Mouse (Mus musculus) MEL (cell line): ENCODE measurements around the gene Lmod2. TPM values are rescaled to one million over a fixed set of nuclear protein-coding genes. Genes with fewer than 3 reads are reported as not detected.

Experiments used
- DNase-seq: peaks from one replicate; pipeline ENCODE4 v3.0.0; 2011; ENCODE audit warnings: low read depth, low spot score
- H3K27ac ChIP-seq: 2 replicates; pipeline ENCODE4 v1.5.1; 2012; ENCODE audit warnings: low read depth, mild to moderate bottlenecking, control low read depth, low read length, moderate library complexity; ENCODE audit not compliant: control insufficient read depth
- H3K27me3 ChIP-seq, 2 experiments: fragments of 150-350 bp in 1 of 2; sonication (generic) in 1 of 2; 2 replicates each; pipeline ENCODE4 v1.6.1; 2012; ENCODE audit warnings: low read length in 2 of 2, mild to moderate bottlenecking in 2 of 2, improper control_type of control experiment in 1 of 2, moderate library complexity in 1 of 2; ENCODE audit not compliant: insufficient read depth in 2 of 2, control insufficient read depth in 1 of 2
- H3K36me3 ChIP-seq, 2 experiments: 2 replicates each; pipeline ENCODE4 v1.6.1; 2012 to 2014; ENCODE audit warnings: low read length in 2 of 2, improper control_type of control experiment in 1 of 2, inconsistent platforms in 1 of 2, mild to moderate bottlenecking in 1 of 2; ENCODE audit not compliant: insufficient read depth in 2 of 2, control insufficient read depth in 1 of 2
- H3K4me1 ChIP-seq, 2 experiments: fragments of 150-350 bp in 1 of 2; sonication (generic) in 1 of 2; 2 replicates each; pipeline ENCODE4 v1.6.1; 2012; ENCODE audit warnings: low read length in 2 of 2, improper control_type of control experiment in 1 of 2, mild to moderate bottlenecking in 1 of 2; ENCODE audit not compliant: insufficient read depth in 2 of 2, control insufficient read depth in 1 of 2
- H3K4me3 ChIP-seq, 2 experiments: fragments of 150-350 bp in 1 of 2; sonication (generic) in 1 of 2; 2 replicates each; pipeline ENCODE4 v1.5.1; 2012; ENCODE audit warnings: low read depth in 2 of 2, low read length in 2 of 2, mild to moderate bottlenecking in 2 of 2, moderate library complexity in 2 of 2, control low read depth in 1 of 2, improper control_type of control experiment in 1 of 2; ENCODE audit not compliant: control insufficient read depth in 1 of 2, insufficient read depth in 1 of 2
- H3K79me2 ChIP-seq: 2 replicates; pipeline ENCODE4 v1.6.1; 2012; ENCODE audit warnings: mild to moderate bottlenecking, low read length, moderate library complexity; ENCODE audit not compliant: control insufficient read depth, poor library complexity, insufficient read depth
- H3K9ac ChIP-seq: 2 replicates; pipeline ENCODE4 v1.6.1; 2012; ENCODE audit warnings: low read depth, mild to moderate bottlenecking, control low read depth, low read length, moderate library complexity; ENCODE audit not compliant: control insufficient read depth, poor library complexity, severe bottlenecking
- H3K9me3 ChIP-seq: fragments of 150-350 bp; sonication (generic); replicated peaks from 2 replicates; pipeline ENCODE4 v1.6.1; 2012; ENCODE audit warnings: mild to moderate bottlenecking, low read length, improper control_type of control experiment, moderate library complexity; ENCODE audit not compliant: insufficient read depth
- BHLHE40 ChIP-seq: IDR thresholded peaks from 2 replicates; pipeline ENCODE4 v1.6.1; 2012; ENCODE audit warnings: low read depth, mild to moderate bottlenecking, inconsistent platforms, low read length, improper control_type of control experiment, borderline replicate concordance
- CHD2 ChIP-seq: IDR thresholded peaks from 2 replicates; pipeline ENCODE4 v1.6.1; 2011; ENCODE audit warnings: low read length, improper control_type of control experiment
- ELF1 ChIP-seq: IDR thresholded peaks from 2 replicates; pipeline ENCODE4 v1.6.1; 2014; ENCODE audit warnings: low read depth, mild to moderate bottlenecking, inconsistent platforms, low read length, improper control_type of control experiment, moderate library complexity
- ETS1 ChIP-seq: IDR thresholded peaks from 2 replicates; pipeline ENCODE4 v1.6.1; 2012; ENCODE audit warnings: low read depth, mild to moderate bottlenecking, inconsistent platforms, low read length, improper control_type of control experiment, moderate library complexity
- GATA1 ChIP-seq: IDR thresholded peaks from 2 replicates; pipeline ENCODE4 v1.6.1; 2011; ENCODE audit warnings: low read depth, low read length, improper control_type of control experiment
- HCFC1 ChIP-seq: IDR thresholded peaks from 2 replicates; pipeline ENCODE4 v1.6.1; 2012; ENCODE audit warnings: low read depth, mild to moderate bottlenecking, inconsistent platforms, low read length, improper control_type of control experiment, moderate library complexity
- MAFK ChIP-seq: IDR thresholded peaks from 2 replicates; pipeline ENCODE4 v1.6.1; 2011; ENCODE audit warnings: low read depth, mild to moderate bottlenecking, low read length, improper control_type of control experiment, borderline replicate concordance
- MAZ ChIP-seq: IDR thresholded peaks from 2 replicates; pipeline ENCODE4 v1.6.1; 2012; ENCODE audit warnings: low read depth, mild to moderate bottlenecking, inconsistent platforms, low read length, improper control_type of control experiment
- MEF2A ChIP-seq: IDR thresholded peaks from 2 replicates; pipeline ENCODE4 v1.6.1; 2014; ENCODE audit warnings: low read depth, mild to moderate bottlenecking, inconsistent platforms, low read length, improper control_type of control experiment; ENCODE audit not compliant: poor library complexity, insufficient replicate concordance, severe bottlenecking; ENCODE audit errors: extremely low read depth
- MXI1 ChIP-seq: IDR thresholded peaks from 2 replicates; pipeline ENCODE4 v1.6.1; 2011; ENCODE audit warnings: mild to moderate bottlenecking, low read depth, low read length, improper control_type of control experiment
- MYB ChIP-seq: IDR thresholded peaks from 2 replicates; pipeline ENCODE4 v1.6.1; 2011; ENCODE audit warnings: mild to moderate bottlenecking, low read depth, low read length, improper control_type of control experiment
- POLR2A ChIP-seq, 2 experiments: IDR thresholded peaks; 2 replicates each; pipeline ENCODE4 v1.6.1; 2011 to 2012; ENCODE audit warnings: low read length in 2 of 2, mild to moderate bottlenecking in 2 of 2, control low read depth in 1 of 2, improper control_type of control experiment in 1 of 2, low read depth in 1 of 2, moderate library complexity in 1 of 2; ENCODE audit not compliant: control insufficient read depth in 1 of 2, insufficient read depth in 1 of 2, poor library complexity in 1 of 2
- POLR2AphosphoS2 ChIP-seq: IDR thresholded peaks from 2 replicates; pipeline ENCODE4 v1.6.1; 2011; ENCODE audit warnings: low read length, improper control_type of control experiment
- POLR2AphosphoS5 ChIP-seq: IDR thresholded peaks from 2 replicates; pipeline ENCODE4 v1.6.1; 2012; ENCODE audit warnings: low read depth, borderline replicate concordance, mild to moderate bottlenecking, inconsistent platforms, low read length, moderate library complexity, mixed read lengths
- RAD21 ChIP-seq: IDR thresholded peaks from 2 replicates; pipeline ENCODE4 v1.6.1; 2011; ENCODE audit warnings: mild to moderate bottlenecking, low read depth, low read length, improper control_type of control experiment
- RCOR1 ChIP-seq: IDR thresholded peaks from 2 replicates; pipeline ENCODE4 v1.6.1; 2012; ENCODE audit warnings: low read depth, mild to moderate bottlenecking, inconsistent platforms, low read length, improper control_type of control experiment
- SMC3 ChIP-seq: IDR thresholded peaks from 2 replicates; pipeline ENCODE4 v1.6.1; 2011; ENCODE audit warnings: low read depth, low read length, improper control_type of control experiment
- TAL1 ChIP-seq: IDR thresholded peaks from 2 replicates; pipeline ENCODE4 v1.6.1; 2012; ENCODE audit warnings: mild to moderate bottlenecking, inconsistent platforms, low read length, moderate library complexity, mixed read lengths
- TBP ChIP-seq: IDR thresholded peaks from 2 replicates; pipeline ENCODE4 v1.8.0; 2011; ENCODE audit warnings: low read depth, low read length, improper control_type of control experiment
- TCF12 ChIP-seq: IDR thresholded peaks from 2 replicates; pipeline ENCODE4 v1.6.1; 2014; ENCODE audit warnings: low read depth, mild to moderate bottlenecking, inconsistent platforms, low read length, improper control_type of control experiment, moderate library complexity
- UBTF ChIP-seq: IDR thresholded peaks from 2 replicates; pipeline ENCODE4 v1.6.1; 2012; ENCODE audit warnings: low read depth, mild to moderate bottlenecking, inconsistent platforms, low read length, improper control_type of control experiment, moderate library complexity, borderline replicate concordance; ENCODE audit not compliant: insufficient read depth
- USF1 ChIP-seq: IDR thresholded peaks from 2 replicates; pipeline ENCODE4 v1.6.1; 2014; ENCODE audit warnings: low read depth, mild to moderate bottlenecking, inconsistent platforms, low read length, improper control_type of control experiment, moderate library complexity
- USF2 ChIP-seq, 2 experiments: IDR thresholded peaks; 2 replicates each; pipeline ENCODE4 v1.6.1; 2011 to 2012; ENCODE audit warnings: improper control_type of control experiment in 2 of 2, low read length in 2 of 2, borderline replicate concordance in 1 of 2, inconsistent platforms in 1 of 2, low read depth in 1 of 2, mild to moderate bottlenecking in 1 of 2; ENCODE audit not compliant: insufficient read depth in 1 of 2
- ZKSCAN1 ChIP-seq: IDR thresholded peaks from 2 replicates; pipeline ENCODE4 v1.6.1; 2012; ENCODE audit warnings: low read depth, mild to moderate bottlenecking, inconsistent platforms, low read length, improper control_type of control experiment, moderate library complexity
- ZMIZ1 ChIP-seq: IDR thresholded peaks from 2 replicates; pipeline ENCODE4 v1.6.1; 2012; ENCODE audit warnings: low read depth, mild to moderate bottlenecking, inconsistent platforms, low read length, improper control_type of control experiment, moderate library complexity
- ZNF384 ChIP-seq: IDR thresholded peaks from 2 replicates; pipeline ENCODE4 v1.6.1; 2012; ENCODE audit warnings: low read depth, mild to moderate bottlenecking, inconsistent platforms, low read length, improper control_type of control experiment
- polyA plus RNA-seq, 2 experiments: library from polyadenylated mRNA; stranded (reverse) in 1 of 2; unstranded in 1 of 2; fragments of >175 nt in 1 of 2; fragments of >200 nt in 1 of 2; gene quantifications; 2 replicates each; pipeline versions ENCODE4 v1.2.1 to v1.2.4; 2012; ENCODE audit warnings: low replicate concordance in 2 of 2, low read depth in 1 of 2; ENCODE audit not compliant: insufficient read length in 2 of 2, insufficient read depth in 1 of 2, missing spikeins in 1 of 2
- total RNA-seq: library from RNA; depleted of rRNA; stranded (reverse); fragments of 300-350 nt; gene quantifications from 2 replicates; pipeline ENCODE4 v1.2.3, GENCODE M21; 2012

Gene Lmod2
- total and polyA plus RNA-seq, 3 experiments: not detected

DNA sequence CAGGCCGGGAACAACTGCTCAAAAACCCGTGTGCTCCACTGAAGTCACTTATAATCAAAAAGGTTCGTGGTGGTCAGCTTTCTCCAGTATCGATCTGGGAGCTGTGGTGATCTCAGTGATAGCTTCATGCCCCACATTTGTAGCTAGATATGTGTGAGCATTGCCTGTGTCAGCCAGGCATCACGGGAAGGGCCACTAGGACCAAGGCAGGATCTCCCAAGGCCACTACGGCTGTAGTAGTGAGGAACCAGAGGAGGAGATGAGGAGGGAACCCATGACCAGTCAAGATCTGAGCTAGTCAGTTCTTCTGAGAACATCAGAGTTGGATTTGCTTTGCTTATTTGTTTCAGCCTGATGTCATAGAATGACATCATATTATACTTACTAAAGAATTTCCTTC lies 1.6 kb downstream of the Lmod2 start:
- H3K9ac ChIP-seq: no peak overlapping the region
- no peaks in the 10 kb centered on the region; a peak in 1 of 4 replicates for H3K4me1 ChIP-seq
- H3K4me3 ChIP-seq: no peak overlapping the region
- no peaks in the 10 kb centered on the region for H3K79me2 ChIP-seq
- no peaks in the 10 kb centered on the region; a peak in 2 of 4 replicates for H3K27me3 ChIP-seq
- H3K36me3 ChIP-seq: no peaks in the 10 kb centered on the region
- no peaks in the 10 kb centered on the region for H3K9me3 ChIP-seq
- DNase-seq: no peak
- H3K27ac ChIP-seq: no peak overlapping the region
- TF ChIP-seq HCFC1: no peak
- TF ChIP-seq MAFK: no peak
- no peak for TF ChIP-seq ETS1
- no peak for TF ChIP-seq MXI1
- TF ChIP-seq MEF2A: no peak
- no peak for TF ChIP-seq ZKSCAN1
- TF ChIP-seq POLR2AphosphoS2: no peak
- TF ChIP-seq BHLHE40: no peak
- TF ChIP-seq ZMIZ1: no peak
- TF ChIP-seq USF2 (IDR thresholded peaks at IDR 0.05; ENCODE audit: borderline replicate concordance in 1 of 2, insufficient read depth in 1 of 2, low read depth in 1 of 2, low read length in 2 of 2): no peak
- TF ChIP-seq CHD2: no peak
- TF ChIP-seq UBTF: no peak

GRCm38 (mm10) chr6:24599639-24600038 lies 2.1 kb downstream of the Lmod2 start:
- Histone ChIP-seq H3K27me3 (no peaks in the 10 kb centered on the region; a peak in 2 of 4 replicates), H3K36me3 (no peaks in the 10 kb centered on the region), H3K4me1 (no peaks in the 10 kb centered on the region; a peak in 1 of 4 replicates), H3K9ac (no peak overlapping the region), H3K27ac (no peak overlapping the region), H3K9me3 (no peaks in the 10 kb centered on the region), H3K4me3 (no peak overlapping the region), H3K79me2 (no peaks in the 10 kb centered on the region)
- no peak for DNase-seq
- TF ChIP-seq RCOR1 (no peak), USF1 (no peak), SMC3 (no peak), MXI1 (no peak), TAL1 (no peak), RAD21 (no peak), TBP (no peak), GATA1 (no peak), ETS1 (no peak), TCF12 (no peak), MYB (no peak), POLR2A (IDR thresholded peaks at IDR 0.05; ENCODE audit: control insufficient read depth in 1 of 2, insufficient read depth in 1 of 2, low read depth in 1 of 2, low read length in 2 of 2, poor library complexity in 1 of 2) (no peak), ELF1 (no peak), MAZ (no peak), ZNF384 (no peak), POLR2AphosphoS5 (no peak)
- TF ChIP-seq, all 39 proteins: peak for 0
